Mouse (Mus musculus): ENCODE data around the gene Jph4.

Gene Jph4

DNA sequence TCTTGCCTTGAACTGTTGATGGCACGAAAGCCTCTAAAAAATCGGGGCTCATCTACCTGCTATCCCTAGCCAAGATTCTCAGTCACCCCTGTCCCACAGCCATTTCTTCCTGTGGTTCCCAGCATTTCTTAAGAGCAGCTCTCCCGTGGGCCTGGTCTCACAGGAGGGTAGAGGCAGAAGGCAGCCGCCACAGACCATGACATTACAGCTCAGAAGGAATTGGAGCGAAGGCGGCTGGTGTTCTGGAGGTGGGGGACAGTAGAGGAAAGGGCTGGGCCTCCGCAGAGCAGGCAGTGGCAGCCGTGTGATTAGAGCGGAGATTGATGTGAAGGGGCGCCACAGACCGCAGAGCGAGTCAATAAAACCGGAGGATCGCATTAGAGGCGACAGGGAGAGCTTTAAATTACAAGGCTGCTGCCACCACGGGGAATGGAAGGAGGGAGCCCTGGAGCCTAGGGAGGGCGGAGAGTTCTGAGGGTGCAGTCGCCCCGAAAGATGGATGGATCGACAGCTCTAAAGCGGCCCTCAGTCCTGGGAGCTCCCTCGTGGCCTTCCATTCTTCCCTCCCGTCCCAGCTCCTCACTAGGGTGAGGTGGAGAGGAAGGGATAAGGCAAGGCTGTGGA is 38.3 kb downstream of the Jph4 start:
- in situ Hi-C loops (cut with MboI; ENCODE audit: unreplicated experiment in 2 of 2), result loop anchor here in 1 of 2 experiments (5.0 to 10.0 kb wide), 2 partner anchors 51 to 234 kb away; no protein-coding TSS in a partner anchor

DNA sequence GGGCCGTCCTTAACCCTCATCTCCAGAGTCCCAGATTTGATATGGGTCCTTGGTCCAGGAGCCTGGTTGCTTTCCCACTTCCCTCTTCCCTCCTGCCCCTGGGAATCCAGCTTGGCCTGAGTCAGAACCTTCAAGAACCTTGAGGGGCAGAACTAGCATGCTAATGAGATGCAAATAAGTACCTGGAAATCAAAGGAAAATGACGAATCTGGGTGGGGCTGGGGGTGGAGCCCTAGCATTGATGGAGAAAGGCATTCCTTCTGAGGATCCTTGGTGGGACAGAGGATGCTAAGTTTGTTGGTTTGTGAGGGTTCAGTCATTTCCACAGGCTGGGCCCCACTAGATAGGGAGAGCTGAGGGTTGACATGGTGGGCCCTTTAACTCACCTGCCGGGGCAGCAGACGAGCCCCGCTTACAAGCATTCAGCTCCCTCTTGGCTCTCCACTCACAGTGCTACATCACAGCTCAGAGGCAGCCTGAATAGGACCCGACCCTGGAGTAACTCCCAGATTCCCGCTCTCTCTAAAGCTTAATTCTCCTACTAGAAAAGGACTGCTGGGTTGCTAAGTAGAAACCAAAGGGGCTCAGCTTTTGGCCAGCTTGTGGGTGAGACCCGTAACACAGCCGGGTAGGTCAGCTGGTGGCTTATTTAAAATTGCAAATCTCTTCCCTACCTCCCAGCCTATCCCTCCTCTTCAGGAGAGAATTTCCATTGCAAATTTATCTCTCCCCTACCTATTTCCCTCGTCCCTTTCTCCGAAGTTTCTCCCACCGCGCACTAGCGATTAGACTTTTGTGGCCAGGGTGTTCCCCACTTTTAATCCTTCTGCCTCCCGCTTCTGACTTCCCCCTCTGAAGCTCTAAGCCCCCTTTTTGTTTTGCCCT is 39.0 kb downstream of the Jph4 start:
- in situ Hi-C loops (cut with MboI; ENCODE audit: unreplicated experiment in 2 of 2), result loop anchor here in 1 of 2 experiments (5.0 to 10.0 kb wide), 2 partner anchors 50 to 233 kb away; no protein-coding TSS in a partner anchor

DNA sequence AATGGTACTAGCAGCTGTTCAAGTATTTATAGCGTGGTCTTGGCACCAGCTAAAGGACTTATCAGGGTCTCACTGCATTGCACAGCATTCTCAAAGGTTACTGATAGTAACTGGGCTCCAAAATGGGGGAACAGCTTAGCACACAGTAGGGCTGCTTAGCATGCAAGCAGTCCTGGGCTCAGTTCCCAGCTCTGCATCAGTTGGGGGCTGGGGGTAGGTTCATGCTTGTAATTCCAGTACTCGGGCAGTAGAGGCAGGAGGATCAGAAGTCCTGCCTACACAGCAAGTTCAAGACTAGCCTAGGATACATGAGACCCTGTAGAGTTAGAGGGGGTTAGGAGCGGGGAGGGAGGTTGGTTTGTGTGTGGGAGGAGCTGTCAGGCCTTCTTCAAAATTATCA is 39.8 kb downstream of the Jph4 start:
- in situ Hi-C loops (cut with MboI; ENCODE audit: unreplicated experiment in 2 of 2), result loop anchor here in 1 of 2 experiments (5.0 to 10.0 kb wide), 2 partner anchors 50 to 232 kb away; no protein-coding TSS in a partner anchor

DNA sequence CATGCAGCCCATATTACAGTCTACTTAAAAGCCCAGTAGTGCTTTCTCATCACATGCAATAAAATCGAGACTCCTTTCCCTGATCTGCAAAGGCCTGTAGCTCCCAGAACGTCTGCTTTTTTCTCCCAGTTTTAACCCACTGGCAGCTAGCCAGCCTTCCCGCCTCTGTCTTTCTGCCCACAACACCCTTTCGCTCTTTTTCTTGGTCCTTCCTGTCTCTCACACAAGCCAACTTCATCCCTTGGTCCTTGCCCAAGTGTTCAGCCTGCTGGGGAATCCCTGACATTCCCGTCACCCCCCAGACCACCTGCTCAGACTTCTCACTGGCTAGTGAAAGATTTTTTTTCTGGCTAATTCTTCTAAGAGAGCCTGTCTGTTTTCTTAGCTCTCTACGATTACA is 40.5 kb downstream of the Jph4 start:
- in situ Hi-C loops (cut with MboI; ENCODE audit: unreplicated experiment in 2 of 2), result loop anchor here in 1 of 2 experiments (5.0 to 10.0 kb wide), 2 partner anchors 49 to 231 kb away; no protein-coding TSS in a partner anchor

DNA sequence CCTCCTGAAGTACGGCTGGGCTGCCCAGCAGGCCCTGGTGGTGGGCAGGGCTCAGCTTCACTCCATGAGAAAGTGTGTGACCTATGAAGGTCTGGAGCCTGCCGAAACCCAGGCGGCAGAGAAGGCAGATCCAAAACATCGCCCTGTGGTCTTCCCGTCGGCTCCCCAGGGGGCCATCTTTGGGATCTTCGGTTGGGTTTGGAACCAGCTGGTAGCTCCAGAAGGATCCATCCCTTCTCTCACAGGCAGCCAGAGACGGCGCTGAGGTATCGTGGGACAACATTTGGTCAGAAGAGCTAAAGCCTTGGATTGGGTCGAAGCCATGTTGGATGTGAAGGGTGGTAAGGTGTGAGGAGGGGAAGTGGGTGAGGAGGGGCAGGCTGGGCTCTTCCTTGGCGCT is 42.3 kb downstream of the Jph4 start:
- in situ Hi-C loops (cut with MboI; ENCODE audit: unreplicated experiment in 2 of 2), result loop anchor here in 1 of 2 experiments (10.0 kb wide), 1 partner anchor 230 kb away; no protein-coding TSS in a partner anchor

DNA sequence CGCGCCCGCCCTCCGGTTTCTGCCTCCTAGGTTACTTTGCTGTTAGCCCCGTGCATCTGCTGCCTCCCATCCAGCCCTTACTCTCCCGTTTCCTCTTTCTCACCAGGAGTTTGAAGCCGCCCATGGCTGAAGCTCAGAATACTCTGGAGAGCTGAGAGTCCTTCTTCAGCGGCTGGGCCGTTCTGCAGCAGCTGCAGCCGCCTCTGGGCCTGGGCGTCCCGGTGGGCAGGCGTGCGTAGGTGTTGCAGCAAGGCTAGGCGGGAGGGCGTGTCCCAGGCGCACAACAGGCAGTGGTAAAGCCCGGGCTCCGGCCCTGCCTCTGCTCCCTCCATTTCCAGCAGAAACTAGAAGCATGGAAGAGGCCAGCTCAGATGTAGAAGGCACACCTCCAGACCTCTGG is 45.0 kb downstream of the Jph4 start:
- in situ Hi-C loops (cut with MboI; ENCODE audit: unreplicated experiment in 2 of 2), result loop anchor here in 1 of 2 experiments (10.0 kb wide), 1 partner anchor 227 kb away; no protein-coding TSS in a partner anchor

DNA sequence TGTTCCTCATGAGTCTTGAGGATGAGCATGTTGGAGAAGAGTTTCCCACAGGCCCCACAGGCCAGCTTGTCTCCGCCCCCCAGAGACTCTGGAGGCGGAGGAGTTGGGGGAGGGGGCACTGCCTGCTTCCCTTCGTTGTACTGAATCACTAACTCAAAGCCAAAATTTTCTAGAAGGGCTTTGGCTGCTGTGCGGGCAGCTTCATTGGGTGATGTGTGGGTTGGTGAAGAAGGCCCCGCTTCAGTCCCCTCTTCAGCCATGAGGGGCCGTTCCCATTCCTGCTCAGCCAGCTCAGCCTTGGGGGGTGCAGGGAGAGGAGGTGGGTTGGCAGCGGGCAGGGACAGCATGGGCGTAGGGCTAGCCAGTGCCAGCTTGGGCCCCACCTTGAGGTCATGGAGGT is 50.7 kb downstream of the Jph4 start:
- in situ Hi-C loops (cut with MboI; ENCODE audit: unreplicated experiment in 2 of 2), result no loop called here

DNA sequence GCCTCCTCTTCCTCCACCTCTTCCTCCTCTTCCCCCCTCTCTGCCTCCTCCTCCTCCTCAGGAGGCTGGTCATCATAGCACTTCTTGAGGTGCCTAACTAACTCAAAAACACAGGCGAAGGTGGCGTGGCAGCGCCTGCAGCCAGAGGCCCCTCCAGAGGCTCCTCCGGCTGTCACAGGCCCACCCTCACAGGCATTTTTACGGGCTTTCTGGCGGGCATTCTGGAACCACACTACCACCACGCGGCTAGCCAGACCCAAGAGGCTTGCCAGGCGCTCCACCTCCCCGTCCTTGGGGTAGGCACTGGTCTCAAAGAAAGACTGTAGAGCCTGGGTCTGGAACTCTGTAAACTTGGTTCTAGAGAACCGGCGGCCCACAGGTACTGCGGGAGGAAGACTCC is 51.3 kb downstream of the Jph4 start:
- in situ Hi-C loops (cut with MboI; ENCODE audit: unreplicated experiment in 2 of 2), result no loop called here

DNA sequence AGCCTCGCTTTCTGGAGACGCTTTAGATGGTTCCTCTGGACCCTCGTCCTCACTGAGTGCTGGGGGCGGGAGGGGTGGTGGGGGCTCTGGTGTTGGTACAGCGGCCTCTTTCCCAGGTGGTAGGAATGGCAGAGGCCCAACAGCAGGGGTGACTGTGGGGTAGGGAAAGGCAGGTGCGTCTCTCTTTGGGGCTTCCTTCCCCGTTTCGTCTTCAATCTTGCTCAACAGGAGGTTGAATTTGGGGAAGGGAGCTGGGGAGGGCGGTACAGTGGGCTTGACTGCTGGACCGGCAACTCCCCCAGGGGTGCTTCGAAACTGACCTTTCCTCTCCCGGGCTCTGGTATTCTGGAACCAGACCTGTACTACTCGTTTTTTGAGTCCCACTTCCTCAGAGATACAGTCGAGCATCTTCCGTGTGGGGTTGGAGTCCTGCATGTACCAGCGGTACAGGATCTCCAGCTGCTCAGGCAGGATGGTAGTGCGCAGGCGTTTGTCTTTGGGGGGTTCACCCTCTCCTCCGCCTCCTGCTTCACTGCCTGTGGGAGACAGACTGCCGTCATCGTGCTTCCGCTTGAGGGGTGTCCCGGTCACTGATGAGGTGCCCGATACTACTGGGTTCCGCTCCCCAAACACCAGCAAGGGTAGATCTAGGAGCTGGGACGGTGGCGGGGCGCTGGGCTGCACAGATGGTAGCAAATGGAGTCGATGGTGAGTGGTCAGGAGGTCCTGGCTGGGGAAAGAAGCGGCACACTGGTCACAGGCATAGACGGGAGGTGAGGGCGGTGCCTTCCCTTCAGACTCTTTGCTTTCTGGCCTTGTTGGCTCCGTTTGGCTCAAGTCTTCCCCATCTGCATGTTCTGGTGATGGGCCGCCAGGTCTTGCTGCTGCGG is 52.0 kb downstream of the Jph4 start:
- in situ Hi-C loops (cut with MboI; ENCODE audit: unreplicated experiment in 2 of 2), result no loop called here

DNA sequence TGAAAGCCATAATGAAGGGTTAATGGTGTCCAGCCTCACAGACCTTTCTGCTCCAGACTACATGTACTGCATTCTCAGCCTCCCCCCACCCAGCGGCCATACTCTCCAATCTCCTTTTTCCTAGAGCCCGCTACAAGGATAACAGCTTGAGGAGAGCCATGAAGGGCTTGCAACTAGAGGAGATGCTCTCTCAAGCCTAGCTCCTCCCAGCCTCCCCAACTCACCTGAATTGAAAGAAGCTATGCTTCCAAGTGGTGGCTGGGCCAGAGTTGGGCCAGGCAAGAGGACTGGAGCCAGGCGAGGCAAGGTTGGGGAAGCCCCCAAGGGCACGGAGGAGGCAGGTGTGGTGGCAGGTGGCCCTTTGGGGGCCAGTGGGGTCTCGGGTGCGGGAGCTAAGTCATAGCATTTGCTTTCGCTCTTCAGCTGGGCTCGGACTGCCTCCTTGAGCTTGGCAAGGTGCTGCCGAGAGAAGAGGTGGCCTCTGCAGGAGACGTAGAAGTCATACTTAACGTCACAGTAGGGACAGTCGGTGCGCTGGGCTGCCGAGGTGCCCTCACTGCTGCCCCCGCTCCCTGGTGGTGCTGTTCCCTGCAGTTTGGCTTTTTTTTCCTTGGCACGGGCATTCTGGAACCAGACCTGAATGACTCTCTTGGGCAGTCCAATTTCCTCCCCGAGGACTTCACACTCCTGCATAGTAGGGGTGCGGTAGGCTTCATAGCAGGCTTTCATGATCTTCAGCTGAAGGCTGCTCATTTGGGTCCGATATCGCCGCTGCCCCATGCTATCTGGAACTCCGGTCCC is 53.0 kb downstream of the Jph4 start:
- in situ Hi-C loops (cut with MboI; ENCODE audit: unreplicated experiment in 2 of 2), result no loop called here

DNA sequence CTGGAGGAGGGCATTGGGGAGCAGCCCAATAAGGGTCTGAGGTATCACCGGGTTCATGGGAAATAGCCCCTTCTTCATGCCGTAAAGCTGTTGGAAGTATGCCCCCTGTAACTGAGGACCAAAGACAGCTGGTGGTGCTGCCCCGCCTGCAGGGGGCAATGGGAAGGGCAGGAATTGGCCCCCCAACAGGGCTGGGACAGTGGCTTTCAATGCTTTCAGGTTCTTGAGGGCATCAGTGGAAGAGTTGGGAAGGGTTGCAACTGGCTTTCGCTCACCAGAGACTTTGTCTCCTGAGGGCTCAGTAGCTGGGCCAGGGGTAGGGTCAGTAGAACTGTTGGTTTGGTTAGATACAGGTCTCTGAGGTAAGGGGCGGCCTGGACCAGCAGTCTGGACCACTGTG is 53.6 kb downstream of the Jph4 start:
- in situ Hi-C loops (cut with MboI; ENCODE audit: unreplicated experiment in 2 of 2), result no loop called here

DNA sequence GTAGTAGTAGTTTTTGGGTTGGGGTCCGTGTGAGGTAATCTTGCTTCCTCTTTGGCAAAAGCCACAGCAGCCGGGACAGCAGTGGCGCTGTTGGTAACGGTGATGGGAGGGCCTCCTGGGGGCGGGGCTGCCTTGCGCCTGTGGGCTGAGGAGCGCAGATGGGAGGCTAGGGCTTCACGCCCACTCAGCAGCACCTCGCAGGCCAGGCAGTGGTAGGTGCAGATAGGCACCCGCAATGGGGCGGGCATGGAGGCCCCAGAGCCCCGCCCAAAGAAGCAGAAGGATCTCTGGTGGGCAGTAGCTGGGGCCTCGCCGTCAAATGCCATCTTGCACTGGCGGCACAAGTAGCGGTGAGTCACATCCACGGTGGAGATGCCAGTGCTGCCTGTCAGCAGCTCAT is 54.1 kb downstream of the Jph4 start:
- in situ Hi-C loops (cut with MboI; ENCODE audit: unreplicated experiment in 2 of 2), result no loop called here

DNA sequence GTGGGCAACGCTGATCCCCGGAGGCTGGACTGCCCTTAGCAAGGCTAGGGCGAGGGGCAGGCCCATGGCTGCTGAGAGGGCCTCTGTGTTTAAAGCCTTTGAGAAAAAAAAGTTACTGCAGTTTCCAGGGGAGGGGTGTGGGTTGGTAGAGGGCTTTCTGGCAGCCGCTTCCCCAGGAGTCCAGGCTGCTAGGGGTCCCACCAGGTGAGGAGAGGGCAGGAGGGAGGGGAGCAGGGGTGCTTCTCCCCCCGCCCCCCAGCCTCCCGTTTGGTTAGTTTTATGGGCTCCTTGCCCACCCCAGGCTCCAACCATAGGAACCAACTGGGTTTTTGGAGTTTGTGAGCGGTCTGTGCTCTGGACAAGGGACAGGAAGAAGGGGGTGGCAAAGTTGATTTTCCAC is 54.9 kb downstream of the Jph4 start:
- in situ Hi-C loops (cut with MboI; ENCODE audit: unreplicated experiment in 2 of 2), result no loop called here

DNA sequence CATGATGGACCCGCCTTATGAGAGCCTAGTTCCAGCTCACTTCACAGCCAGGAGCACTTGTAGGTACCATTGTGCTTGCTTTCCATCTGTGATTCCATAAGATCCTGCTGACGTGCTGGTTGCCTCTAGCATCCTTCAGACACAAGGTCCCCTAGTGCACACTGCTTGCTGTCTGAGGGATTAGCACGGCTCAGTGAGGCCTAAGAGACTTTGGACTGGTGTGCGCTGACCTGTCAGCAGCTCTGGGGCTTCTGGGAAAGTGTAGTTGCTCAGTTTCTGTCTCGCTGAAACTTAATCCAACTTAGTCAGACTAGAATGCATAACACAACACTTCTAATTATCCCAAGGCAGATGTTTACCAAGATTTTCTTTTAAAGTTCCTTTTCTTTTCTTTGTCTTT is 56.8 kb downstream of the Jph4 start:
- in situ Hi-C loops (cut with MboI; ENCODE audit: unreplicated experiment in 2 of 2), result no loop called here

DNA sequence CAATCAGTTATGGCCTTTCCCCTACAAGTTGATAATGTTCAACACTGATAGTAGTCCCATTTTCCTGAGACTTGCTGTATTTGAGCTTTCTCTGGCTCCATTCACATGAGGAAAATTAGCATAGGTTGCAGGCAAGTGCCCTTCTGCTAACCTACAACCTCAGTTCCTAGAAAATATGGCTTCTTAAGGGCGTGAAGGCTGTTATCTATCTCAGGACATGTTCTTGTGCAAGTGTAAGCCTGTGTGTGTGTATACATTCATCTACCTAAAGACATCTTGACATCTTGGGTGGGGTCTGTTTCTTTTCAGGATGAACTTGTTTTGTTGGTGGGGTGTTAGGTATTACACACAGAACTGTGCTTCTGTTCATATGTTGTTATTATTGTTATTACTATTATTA is 57.7 kb downstream of the Jph4 start:
- in situ Hi-C loops (cut with MboI; ENCODE audit: unreplicated experiment in 2 of 2), result no loop called here

All from v-Abl transformed pro-B cells (cell line).